Mouse (Mus musculus) midbrain, embryonic 15.5 days (tissue): ENCODE measurements at regions not wholly inside any gene's neighbourhood (a gene's known extent, or its start where the extent isn't known, plus 50 kb on each side); places are given as distances from the start of the nearest gene placed in this dataset.

ENCODE experiments used
- ATAC-seq: fragments of 200-750 bp; cut with Nextera tagmentation; replicated peaks from 2 replicates; pipeline ENCODE4 v1.8.0; 2017; ENCODE audit warnings: moderate TSS enrichment
- H3K27ac ChIP-seq: fragments of 300-500 bp; sonication (generic); 2 replicates; pipeline ENCODE4 v1.5.1; 2015; ENCODE audit warnings: mild to moderate bottlenecking, inconsistent platforms
- H3K27me3 ChIP-seq: fragments of 300-500 bp; sonication (generic); replicated peaks from 2 replicates; pipeline ENCODE4 v1.6.1; 2015; ENCODE audit warnings: inconsistent platforms
- H3K36me3 ChIP-seq: fragments of 300-500 bp; sonication (generic); replicated peaks from 2 replicates; pipeline ENCODE4 v1.6.1; 2015; ENCODE audit warnings: inconsistent platforms
- H3K4me1 ChIP-seq: fragments of 300-500 bp; sonication (generic); 2 replicates; pipeline ENCODE4 v1.6.1; 2015; ENCODE audit warnings: inconsistent platforms
- H3K4me2 ChIP-seq: fragments of 300-500 bp; sonication (generic); 2 replicates; pipeline ENCODE4 v1.6.1; 2015; ENCODE audit warnings: inconsistent platforms, mild to moderate bottlenecking, moderate library complexity
- H3K4me3 ChIP-seq: fragments of 300-500 bp; sonication (generic); 2 replicates; pipeline ENCODE4 v1.5.1; 2015; ENCODE audit warnings: mild to moderate bottlenecking, inconsistent platforms
- H3K9ac ChIP-seq: fragments of 300-500 bp; sonication (generic); 2 replicates; pipeline ENCODE4 v1.6.1; 2015; ENCODE audit warnings: mild to moderate bottlenecking, inconsistent platforms
- H3K9me3 ChIP-seq: fragments of 300-500 bp; sonication (generic); 2 replicates; pipeline ENCODE4 v1.6.1; 2016; ENCODE audit warnings: inconsistent platforms
- WGBS: fragments of 180-500 bp; shearing (Covaris S2); methylation state at CpG from one replicate; pipeline ENCODE4 v1.1.7; 2015; ENCODE audit warnings: mixed read lengths; 5-methylcytosine and 5-hydroxymethylcytosine counted together

DNA sequence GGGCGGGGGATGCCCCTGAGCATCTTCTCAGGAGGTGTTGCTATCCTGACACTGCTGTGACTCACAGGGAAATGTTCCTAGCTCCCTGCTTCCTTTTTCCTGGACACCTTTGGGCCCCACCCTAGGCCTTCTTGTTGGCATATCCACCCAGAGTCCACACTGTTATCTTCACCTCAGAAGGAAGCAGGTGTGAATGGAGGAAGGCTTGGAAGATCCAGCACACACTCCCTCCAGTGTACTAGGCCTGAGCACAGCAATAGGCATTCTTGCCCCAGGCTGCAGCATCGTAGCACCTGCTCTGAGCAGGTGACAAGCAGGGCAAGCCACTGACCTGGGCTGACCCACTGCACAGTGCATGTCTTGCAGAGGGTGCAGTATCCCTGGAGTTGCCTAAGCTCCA, 172.6 kb upstream of the Klf3 start:
- Histone ChIP-seq H3K27ac (no peak overlapping the region), H3K4me1 (no peaks in the 10 kb centered on the region), H3K4me2 (no peak overlapping the region), H3K9me3 (no peaks in the 10 kb centered on the region), H3K36me3 (no peaks in the 10 kb centered on the region), H3K27me3 (no peaks in the 10 kb centered on the region), H3K4me3 (no peak overlapping the region), H3K9ac (no peak overlapping the region)
- WGBS, result 95% methylated on average over 2 of the region's 2 CpGs
- no peak for ATAC-seq

DNA sequence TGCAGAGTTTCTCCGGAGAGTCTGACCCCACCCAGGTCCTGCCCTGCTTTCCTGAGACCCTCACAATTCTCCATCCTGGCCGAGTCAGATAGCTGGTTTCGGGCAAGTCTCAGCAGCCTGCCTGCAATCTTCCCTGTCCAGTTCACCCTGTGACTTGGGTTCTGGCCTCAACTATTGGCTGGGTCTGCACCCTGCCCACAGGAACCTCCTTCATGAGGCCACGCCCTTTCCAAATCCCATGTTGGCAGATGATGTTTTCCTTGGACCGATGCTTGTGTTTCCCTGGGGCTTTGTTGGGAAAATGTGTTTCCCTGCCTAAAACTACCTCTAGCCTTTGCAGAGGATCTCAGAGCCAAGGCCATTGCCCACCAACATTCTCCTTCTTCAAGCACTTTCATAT, 171.0 kb upstream of the Klf3 start:
- no peak for ATAC-seq
- H3K9ac ChIP-seq, result no peak overlapping the region
- H3K9me3 ChIP-seq, result no peaks in the 10 kb centered on the region
- no peaks in the 10 kb centered on the region for H3K27me3 ChIP-seq
- H3K27ac ChIP-seq, result no peak overlapping the region
- no peak overlapping the region for H3K4me2 ChIP-seq
- WGBS, result 91% methylated on average over 5 of the region's 5 CpGs
- no peaks in the 10 kb centered on the region for H3K36me3 ChIP-seq
- H3K4me1 ChIP-seq, result no peaks in the 10 kb centered on the region
- no peak overlapping the region for H3K4me3 ChIP-seq

DNA sequence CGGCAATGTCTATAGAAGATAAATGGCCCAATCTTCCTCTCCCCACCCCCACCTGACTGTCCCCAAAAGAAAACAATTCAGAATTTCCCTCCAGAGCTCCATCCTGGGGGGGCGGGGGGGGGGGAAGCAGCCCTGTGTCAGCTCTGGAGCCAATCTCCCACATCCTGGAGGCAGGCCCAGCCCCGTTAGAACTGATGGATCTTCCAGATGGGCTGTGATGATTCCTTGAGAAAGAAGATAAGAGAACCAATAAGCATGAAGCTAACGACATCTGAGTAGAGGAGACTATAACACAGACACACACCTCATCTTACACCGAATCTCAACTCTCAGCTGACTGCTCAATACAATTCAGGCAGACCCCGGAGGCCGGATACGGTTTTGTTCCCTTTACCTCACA, 169.2 kb upstream of the Klf3 start:
- Histone ChIP-seq H3K27me3 (no peaks in the 10 kb centered on the region), H3K4me3 (no peak overlapping the region), H3K9me3 (no peaks in the 10 kb centered on the region), H3K4me2 (no peak overlapping the region), H3K4me1 (no peaks in the 10 kb centered on the region), H3K27ac (no peak overlapping the region), H3K9ac (no peak overlapping the region), H3K36me3 (no peaks in the 10 kb centered on the region)
- no peak for ATAC-seq
- WGBS, result 80% methylated on average over 8 of the region's 8 CpGs

GRCm38 (mm10) chr5:64634721-64635120, 168.5 kb upstream of the Klf3 start:
- WGBS, result 83% methylated on average over 4 of the region's 4 CpGs
- Histone ChIP-seq H3K4me2 (no peak overlapping the region), H3K4me3 (no peak overlapping the region), H3K9ac (no peak overlapping the region), H3K36me3 (no peaks in the 10 kb centered on the region), H3K27ac (no peak overlapping the region), H3K4me1 (no peaks in the 10 kb centered on the region), H3K27me3 (no peaks in the 10 kb centered on the region), H3K9me3 (no peaks in the 10 kb centered on the region)
- ATAC-seq, result no peak

DNA sequence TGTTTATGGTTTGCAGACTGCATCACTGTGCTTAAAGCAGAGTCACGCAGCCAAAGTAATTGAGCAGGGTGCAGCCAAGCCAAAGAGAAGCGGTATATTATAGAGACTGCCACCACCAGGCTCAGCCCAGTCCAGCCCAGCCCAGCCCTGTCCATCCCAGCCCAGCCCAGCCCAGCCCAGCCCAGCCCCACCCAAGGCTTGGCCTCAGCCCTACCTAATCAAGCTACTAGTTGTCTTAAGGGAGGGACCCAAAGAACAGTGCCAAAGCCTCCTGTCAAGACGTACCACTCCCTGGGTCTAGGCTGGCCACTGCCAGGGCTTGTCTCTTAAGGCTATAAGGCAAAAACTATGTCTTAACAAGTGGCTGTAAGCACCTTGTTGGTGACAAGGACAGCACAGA, 166.9 kb upstream of the Klf3 start:
- H3K27ac ChIP-seq, result no peak overlapping the region
- H3K4me1 ChIP-seq, result no peaks in the 10 kb centered on the region
- H3K9ac ChIP-seq, result no peak overlapping the region
- no peak overlapping the region for H3K4me3 ChIP-seq
- no peak for ATAC-seq
- no peaks in the 10 kb centered on the region for H3K36me3 ChIP-seq
- no peaks in the 10 kb centered on the region for H3K9me3 ChIP-seq
- H3K27me3 ChIP-seq, result no peaks in the 10 kb centered on the region
- no peak overlapping the region for H3K4me2 ChIP-seq
- whole genome bisulfite sequencing, result 96% methylated on average over 3 of the region's 3 CpGs

DNA sequence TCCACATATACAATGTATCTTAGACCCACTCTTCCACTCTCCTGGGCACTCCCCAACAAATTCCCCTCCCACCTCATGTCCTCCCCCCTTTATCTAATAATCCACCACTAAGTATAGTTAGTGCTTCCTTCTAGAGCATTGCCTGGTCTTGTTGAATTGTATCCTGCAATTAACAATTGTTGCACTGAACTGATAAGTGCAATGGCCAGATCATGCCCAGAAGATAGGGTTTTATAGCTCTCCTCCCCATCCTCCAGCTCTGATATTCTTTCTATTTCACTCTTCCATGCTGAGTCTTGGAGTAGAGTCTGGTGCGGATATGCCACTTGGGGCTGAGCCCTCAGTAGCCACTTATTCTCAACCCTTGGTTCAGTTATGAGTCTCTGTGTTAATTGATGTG, 159.6 kb upstream of the Klf3 start:
- 98% methylated on average over 1 of the region's 1 CpGs for WGBS

GRCm38 (mm10) chr5:64647417-64648125, 155.6 kb upstream of the Klf3 start:
- H3K4me3 ChIP-seq, result peak overlapping the region; percentile 35
- ATAC-seq, result peak; percentile 93
- WGBS, result 4% methylated on average over 17 of the region's 18 CpGs
- peaks cover 12% of the 10 kb centered on the region for H3K4me1 ChIP-seq
- H3K27ac ChIP-seq, result peak overlapping the region; percentile 57
- no peaks in the 10 kb centered on the region for H3K27me3 ChIP-seq
- no peaks in the 10 kb centered on the region for H3K36me3 ChIP-seq
- H3K9ac ChIP-seq, result peak overlapping the region; percentile 38; the same call in 1 of the 2 replicates
- peak overlapping the region; percentile 57 for H3K4me2 ChIP-seq
- no peaks in the 10 kb centered on the region for H3K9me3 ChIP-seq

More for the DNA sequence above, 159.6 kb upstream of the Klf3 start:
- Histone ChIP-seq H3K27ac (no peak overlapping the region), H3K4me3 (no peak overlapping the region), H3K9me3 (no peaks in the 10 kb centered on the region), H3K36me3 (no peaks in the 10 kb centered on the region), H3K9ac (no peak overlapping the region), H3K27me3 (no peaks in the 10 kb centered on the region), H3K4me2 (no peak overlapping the region), H3K4me1 (peaks cover 11% of the 10 kb centered on the region)
- no peak for ATAC-seq

DNA sequence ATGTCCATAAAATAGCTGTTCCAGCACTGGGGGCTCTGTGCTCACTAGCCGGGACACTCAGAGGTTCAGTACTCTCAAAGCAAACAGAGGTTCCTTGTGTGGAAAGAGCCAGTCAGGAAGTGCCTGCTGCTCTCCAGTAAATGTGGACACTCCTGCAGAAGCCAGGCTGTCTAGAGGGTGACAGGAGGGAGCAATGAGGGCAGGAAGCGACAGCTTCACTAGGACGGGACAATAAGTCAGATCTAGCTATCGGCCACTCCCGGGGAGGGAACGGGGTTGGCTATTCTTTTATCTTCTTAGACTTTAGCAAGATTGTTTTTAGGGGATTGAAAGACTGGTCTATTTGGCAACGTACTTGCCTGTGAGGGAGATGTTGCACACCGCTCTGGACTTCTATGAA, 154.7 kb upstream of the Klf3 start:
- Histone ChIP-seq H3K4me3 (no peak overlapping the region), H3K9ac (no peak overlapping the region), H3K27ac (peak overlapping the region; percentile 41; the same call in 1 of the 2 replicates), H3K4me1 (peaks cover 12% of the 10 kb centered on the region), H3K36me3 (no peaks in the 10 kb centered on the region), H3K9me3 (no peaks in the 10 kb centered on the region), H3K4me2 (peak overlapping the region; percentile 13; the same call in 1 of the 2 replicates), H3K27me3 (no peaks in the 10 kb centered on the region)
- no peak for ATAC-seq
- WGBS, result 6% methylated on average over 8 of the region's 8 CpGs

GRCm38 (mm10) chr5:64651407-64651806, 151.8 kb upstream of the Klf3 start:
- Histone ChIP-seq H3K4me2 (no peak overlapping the region), H3K27ac (no peak overlapping the region), H3K9ac (no peak overlapping the region), H3K4me1 (peaks cover 12% of the 10 kb centered on the region), H3K4me3 (no peak overlapping the region), H3K27me3 (no peaks in the 10 kb centered on the region), H3K36me3 (no peaks in the 10 kb centered on the region), H3K9me3 (no peaks in the 10 kb centered on the region)
- WGBS, result 90% methylated on average over 3 of the region's 3 CpGs
- ATAC-seq, result no peak

GRCm38 (mm10) chr5:64653764-64654163, 149.4 kb upstream of the Klf3 start:
- 92% methylated on average over 5 of the region's 5 CpGs for WGBS
- ATAC-seq, result no peak
- H3K4me2 ChIP-seq, result no peak overlapping the region

GRCm38 (mm10) chr5:64655286-64655685, 147.9 kb upstream of the Klf3 start:
- Histone ChIP-seq H3K9ac (no peak overlapping the region), H3K4me1 (no peaks in the 10 kb centered on the region), H3K4me2 (no peak overlapping the region), H3K9me3 (no peaks in the 10 kb centered on the region), H3K36me3 (no peaks in the 10 kb centered on the region), H3K27me3 (no peaks in the 10 kb centered on the region), H3K27ac (no peak overlapping the region), H3K4me3 (no peak overlapping the region)
- ATAC-seq, result no peak
- 83% methylated on average over 5 of the region's 5 CpGs for WGBS

More at GRCm38 (mm10) chr5:64653764-64654163, 149.4 kb upstream of the Klf3 start:
- H3K9me3 ChIP-seq, result no peaks in the 10 kb centered on the region
- H3K36me3 ChIP-seq, result no peaks in the 10 kb centered on the region
- H3K4me3 ChIP-seq, result no peak overlapping the region
- H3K27ac ChIP-seq, result no peak overlapping the region
- H3K4me1 ChIP-seq, result no peaks in the 10 kb centered on the region
- H3K27me3 ChIP-seq, result no peaks in the 10 kb centered on the region
- no peak overlapping the region for H3K9ac ChIP-seq

DNA sequence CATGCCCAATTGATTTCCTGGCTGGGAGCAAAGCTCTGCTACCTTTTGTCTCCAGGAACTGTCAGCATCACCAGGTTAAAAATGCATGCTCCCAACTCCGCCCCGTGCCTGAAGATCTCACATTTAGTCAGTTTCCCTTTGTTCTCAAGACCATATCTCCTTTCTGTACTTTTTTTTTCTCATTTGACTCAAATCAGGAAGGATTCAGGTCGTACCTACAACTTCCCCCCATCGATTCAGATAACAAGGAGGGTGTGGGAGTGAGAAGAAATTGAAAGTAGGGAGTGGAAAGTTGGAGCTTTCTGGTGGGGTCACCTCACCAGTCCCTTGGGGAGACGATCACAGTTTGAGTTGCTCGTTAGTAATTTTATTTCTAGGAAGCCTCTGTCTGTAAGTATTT, 141.2 kb upstream of the Klf3 start:
- Histone ChIP-seq H3K27me3 (no peaks in the 10 kb centered on the region), H3K4me1 (no peaks in the 10 kb centered on the region), H3K36me3 (no peaks in the 10 kb centered on the region), H3K9me3 (no peaks in the 10 kb centered on the region), H3K4me2 (no peak overlapping the region), H3K4me3 (no peak overlapping the region), H3K9ac (no peak overlapping the region), H3K27ac (no peak overlapping the region)
- 47% methylated on average over 6 of the region's 6 CpGs for WGBS
- ATAC-seq, result no peak

DNA sequence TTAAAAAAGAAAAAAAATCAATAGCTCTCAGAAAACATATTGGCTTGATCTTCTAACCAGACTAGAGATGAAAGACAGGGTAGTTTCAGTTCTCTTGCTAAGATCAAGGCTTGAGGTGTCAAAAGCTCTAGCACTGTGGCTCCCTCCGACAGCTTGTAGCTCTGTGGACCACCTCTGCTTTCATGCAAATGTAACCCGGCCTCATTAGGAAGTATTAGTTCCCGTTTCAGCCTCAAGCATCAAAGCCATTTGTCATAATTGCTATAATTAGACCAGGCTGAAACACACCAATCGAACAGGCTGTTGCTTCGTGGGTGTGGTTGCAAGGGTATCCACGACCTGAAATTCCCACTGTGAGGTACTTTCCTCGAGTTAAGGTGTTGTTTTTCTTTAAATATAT, 140.7 kb upstream of the Klf3 start:
- H3K4me1 ChIP-seq, result no peaks in the 10 kb centered on the region
- no peak for ATAC-seq
- no peaks in the 10 kb centered on the region for H3K36me3 ChIP-seq
- WGBS, result 58% methylated on average over 7 of the region's 7 CpGs
- H3K4me2 ChIP-seq, result no peak overlapping the region
- H3K9me3 ChIP-seq, result no peaks in the 10 kb centered on the region
- H3K27ac ChIP-seq, result no peak overlapping the region
- H3K4me3 ChIP-seq, result no peak overlapping the region
- H3K27me3 ChIP-seq, result no peaks in the 10 kb centered on the region
- no peak overlapping the region for H3K9ac ChIP-seq
